18 mouse cellular contexts compared by ENCODE assay signal in the genomic region with DNA sequence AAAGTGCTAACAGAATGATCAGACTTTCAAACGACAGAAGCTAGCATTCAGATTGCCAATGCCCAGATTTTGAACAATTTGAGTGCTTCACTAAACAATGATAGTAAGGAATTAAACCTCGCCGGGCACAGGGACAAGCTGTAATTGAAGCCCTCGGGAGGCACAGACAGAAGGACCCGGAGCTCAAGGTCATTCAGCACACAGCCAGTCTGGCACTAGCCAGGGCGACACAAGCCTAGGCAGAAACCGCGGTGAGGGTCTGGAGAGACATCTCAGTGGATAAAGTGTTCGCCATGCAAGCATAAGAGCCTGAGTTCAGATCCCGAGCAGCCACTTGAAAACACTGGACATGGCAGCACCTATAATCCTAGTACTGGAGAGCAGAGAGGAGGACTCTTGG. TPM values are rescaled to one million over a fixed set of nuclear protein-coding genes. Genes with fewer than 3 reads are reported as not detected.
DNase-seq lines count a peak whose midpoint lies in the region; ATAC-seq and TF ChIP-seq lines count a peak whose summit lies in the region.
"Had no signal": no experiment of that assay in that cellular context is flagged by ENCODE, and none has a peak within 500 bp of the region (broad histone marks: within the 10 kb centered on the region; RNA-seq: fewer than 3 reads in every experiment).

No protein-coding gene starts in this region.

- no peak overlapping the region for H3K4me2 ChIP-seq in intestine, embryonic 16.5 days (ENCODE audit: low read depth, low read length)
- H3K4me2 ChIP-seq in intestine, embryonic 15.5 days (replicated peaks), result no peak overlapping the region
- no peak overlapping the region; the same call in 1 of the 2 replicates for H3K4me2 ChIP-seq in heart, embryonic 16.5 days (ENCODE audit: low read depth, low read length)
- H3K4me2 ChIP-seq: limb, embryonic 15.5 days; lung, embryonic 14.5 days; neural tube, embryonic 15.5 days had no signal

- peak overlapping the region; percentile 17; the same call in 1 of the 2 replicates for H3K27ac ChIP-seq in intestine, embryonic 16.5 days (ENCODE audit: low read length)
- no peak overlapping the region for H3K27ac ChIP-seq in intestine, embryonic 15.5 days
- peak overlapping the region; percentile 88 for H3K27ac ChIP-seq in heart, embryonic 16.5 days (ENCODE audit: low read length)
- H3K27ac ChIP-seq: limb, embryonic 15.5 days; neural tube, embryonic 15.5 days had no signal

- H3K9me3 ChIP-seq in intestine, embryonic 16.5 days (ENCODE audit: control insufficient read depth, low read length), result no peaks in the 10 kb centered on the region
- no peaks in the 10 kb centered on the region for H3K9me3 ChIP-seq in intestine, embryonic 15.5 days
- peaks cover 8% of the 10 kb centered on the region for H3K9me3 ChIP-seq in heart, embryonic 16.5 days (replicated peaks; ENCODE audit: control insufficient read depth, low read length)
- H3K9me3 ChIP-seq: limb, embryonic 15.5 days; neural tube, embryonic 15.5 days had no signal

- ATAC-seq in intestine, embryonic 16.5 days, result no peak
- ATAC-seq in intestine, embryonic 15.5 days, result no peak
- no peak; the same call in 1 of the 2 replicates for ATAC-seq in heart, embryonic 16.5 days (replicated peaks; ENCODE audit: extremely low read depth, insufficient read depth, low FRiP score)
- ATAC-seq: forebrain, postnatal 0 days; Patski had no signal

- no peak overlapping the region for H3K4me3 ChIP-seq in intestine, embryonic 16.5 days (ENCODE audit: low read length)
- H3K4me3 ChIP-seq in intestine, embryonic 15.5 days (replicated peaks), result no peak overlapping the region
- H3K4me3 ChIP-seq in heart, embryonic 16.5 days (ENCODE audit: low read length), result no peak overlapping the region
- H3K4me3 ChIP-seq in lung, adult 2 months (replicated peaks; ENCODE audit: extremely low read depth, low read depth, low read length), result no peak overlapping the region
- H3K4me3 ChIP-seq: limb, embryonic 15.5 days; neural tube, embryonic 15.5 days had no signal

- TF ChIP-seq CTCF in lung, adult 2 months (IDR thresholded peaks at IDR 0.05; ENCODE audit: insufficient read depth, low read length), result no peak

- TF ChIP-seq POLR2A in lung, adult 2 months (IDR thresholded peaks at IDR 0.05; ENCODE audit: borderline replicate concordance, extremely low read depth, low read depth, low read length), result no peak

- H3K27me3 ChIP-seq in intestine, embryonic 16.5 days (replicated peaks; ENCODE audit: control insufficient read depth, insufficient read depth, low read length), result no peaks in the 10 kb centered on the region
- no peaks in the 10 kb centered on the region for H3K27me3 ChIP-seq in intestine, embryonic 15.5 days (replicated peaks)
- no peaks in the 10 kb centered on the region for H3K27me3 ChIP-seq in heart, embryonic 16.5 days (ENCODE audit: control insufficient read depth, insufficient read depth, low read length)
- H3K27me3 ChIP-seq: limb, embryonic 15.5 days; neural tube, embryonic 15.5 days; Patski had no signal

- peaks cover 8% of the 10 kb centered on the region; the same call in 1 of the 2 replicates for H3K4me1 ChIP-seq in intestine, embryonic 16.5 days (ENCODE audit: control insufficient read depth, insufficient read depth, low read length)
- H3K4me1 ChIP-seq in intestine, embryonic 15.5 days (replicated peaks), result no peaks in the 10 kb centered on the region
- H3K4me1 ChIP-seq in heart, embryonic 16.5 days (ENCODE audit: control insufficient read depth, insufficient read depth, low read length), result peaks cover 16% of the 10 kb centered on the region
- H3K4me1 ChIP-seq in lung, adult 2 months (ENCODE audit: control insufficient read depth, insufficient read depth, low read length), result no peaks in the 10 kb centered on the region
- H3K4me1 ChIP-seq: limb, embryonic 15.5 days; neural tube, embryonic 15.5 days had no signal

- 83% methylated on average over 10 of the region's 10 CpGs for WGBS in intestine, embryonic 16.5 days
- WGBS in intestine, embryonic 15.5 days, result 88% methylated on average over 10 of the region's 10 CpGs
- WGBS in heart, embryonic 16.5 days, result 59% methylated on average over 10 of the region's 10 CpGs
- WGBS in lung, adult 2 months, result 81% methylated on average over 10 of the region's 10 CpGs

- DNase-seq in adrenal gland, adult 2 months, result peak; percentile 48
- DNase-seq in adrenal gland, adult 18-20 months (ENCODE audit: low spot score in 2 of 2), result no peak
- DNase-seq in gastrocnemius, postnatal 10 days, result peak; percentile 15
- DNase-seq in spleen, postnatal 4 days (ENCODE audit: low spot score in 2 of 2), result no peak
- no peak for DNase-seq in lung, adult 2 months
- DNase-seq: cerebellum, adult 11-12 months; forebrain, postnatal 0 days; kidney, adult 11 months; kidney, postnatal 36 days; layer of hippocampus, postnatal 36 days; lung, embryonic 14.5 days; right cerebral cortex, postnatal 14 days had no signal

- H3K9ac ChIP-seq in intestine, embryonic 16.5 days (ENCODE audit: low read depth, low read length), result no peak overlapping the region
- H3K9ac ChIP-seq in intestine, embryonic 15.5 days, result no peak overlapping the region
- H3K9ac ChIP-seq in heart, embryonic 16.5 days (ENCODE audit: low read length), result peak overlapping the region; percentile 22; the same call in 1 of the 2 replicates
- H3K9ac ChIP-seq: forebrain, postnatal 0 days; limb, embryonic 15.5 days; lung, embryonic 14.5 days; neural tube, embryonic 15.5 days had no signal

- H3K36me3 ChIP-seq in intestine, embryonic 16.5 days (ENCODE audit: control insufficient read depth, insufficient read depth, low read length), result no peaks in the 10 kb centered on the region
- 0 out of 2 replicates have a peak, but pooled peaks cover 3% of the 10 kb centered on the region for H3K36me3 ChIP-seq in intestine, embryonic 15.5 days
- peaks cover 8% of the 10 kb centered on the region for H3K36me3 ChIP-seq in heart, embryonic 16.5 days (ENCODE audit: control insufficient read depth, insufficient read depth)

RNA-seq across cellular contexts. Expression of a gene that starts 10.7 kb away (rescaled TPM):
- 100 to 1,000 TPM in 1 of 2 experiments, 10 to 100 TPM in 1; 95.7 to 121 TPM for total RNA-seq in adrenal gland, adult 2 months (2021)
- polyA plus RNA-seq in adrenal gland, adult 2 months (2012; rRNA removed), result 12.1 and 17.1 TPM in 2 replicates
- total RNA-seq in adrenal gland, adult 18-20 months (2021), result 100 to 1,000 TPM in 1 of 2 experiments, 10 to 100 TPM in 1; 82.3 to 110 TPM
- polyA plus RNA-seq in intestine, embryonic 16.5 days (2015; fragmentation: Nextera tagmentation; extraction: Ambion mirVana), result 49.1 and 50.8 TPM in 2 replicates
- polyA plus RNA-seq in intestine, embryonic 15.5 days (2015; fragmentation: Nextera tagmentation; extraction: Ambion mirVana), result 52.7 and 56.2 TPM in 2 replicates
- total RNA-seq in gastrocnemius, postnatal 10 days (2021), result 100 to 1,000 TPM in 1 of 2 experiments, 10 to 100 TPM in 1; 83.0 to 129 TPM
- 81.9 and 85.6 TPM in 2 replicates for polyA plus RNA-seq in heart, embryonic 16.5 days (2015; fragmentation: Nextera tagmentation; extraction: Ambion mirVana)
- 9.5 and 34.9 TPM in 2 replicates for polyA plus RNA-seq in lung, adult 2 months (2012; rRNA removed)

RNA-seq across cellular contexts. Expression of a gene that starts 27.9 kb away (rescaled TPM):
- total RNA-seq in adrenal gland, adult 2 months (2021), result 1 to 10 TPM; 1.1 to 1.6 TPM
- polyA plus RNA-seq in adrenal gland, adult 2 months (2012; rRNA removed), result 0.04 and 0.22 TPM in 2 replicates
- under 1 TPM; 0.70 to 0.76 TPM for total RNA-seq in adrenal gland, adult 18-20 months (2021)
- polyA plus RNA-seq in intestine, embryonic 16.5 days (2015; fragmentation: Nextera tagmentation; extraction: Ambion mirVana), result 37.3 and 40.4 TPM in 2 replicates
- polyA plus RNA-seq in intestine, embryonic 15.5 days (2015; fragmentation: Nextera tagmentation; extraction: Ambion mirVana), result 44.3 and 51.7 TPM in 2 replicates
- total RNA-seq in gastrocnemius, postnatal 10 days (2021), result 10 to 100 TPM in 1 of 2 experiments, 1 to 10 TPM in 1; 8.4 to 10.2 TPM
- 43.7 and 51.5 TPM in 2 replicates for polyA plus RNA-seq in heart, embryonic 16.5 days (2015; fragmentation: Nextera tagmentation; extraction: Ambion mirVana)
- polyA plus RNA-seq in lung, adult 2 months (2012; rRNA removed), result 0.31 and 0.80 TPM in 2 replicates

Comparison
In these comparisons a context has a peak if more than half of its experiments do, and no peak if none do; other contexts are left out.
1. DNase-seq: peak in adrenal gland, adult 2 months (single experiment) and gastrocnemius, postnatal 10 days (single experiment); none in adrenal gland, adult 18-20 months (0 of 2), spleen, postnatal 4 days (0 of 2) and lung, adult 2 months (single experiment).
2. RNA of a gene that starts 27.9 kb away (polyA plus RNA-seq): 44.3 to 51.7 TPM in intestine, embryonic 15.5 days, 43.7 to 51.5 TPM in heart, embryonic 16.5 days and 37.3 to 40.4 TPM in intestine, embryonic 16.5 days; 0.31 to 0.80 TPM in lung, adult 2 months and 0.04 to 0.22 TPM in adrenal gland, adult 2 months; every median in the first group is over 10 times any median in the second.